ENCODE assay signal across 23 mouse cellular contexts in the genomic region with DNA sequence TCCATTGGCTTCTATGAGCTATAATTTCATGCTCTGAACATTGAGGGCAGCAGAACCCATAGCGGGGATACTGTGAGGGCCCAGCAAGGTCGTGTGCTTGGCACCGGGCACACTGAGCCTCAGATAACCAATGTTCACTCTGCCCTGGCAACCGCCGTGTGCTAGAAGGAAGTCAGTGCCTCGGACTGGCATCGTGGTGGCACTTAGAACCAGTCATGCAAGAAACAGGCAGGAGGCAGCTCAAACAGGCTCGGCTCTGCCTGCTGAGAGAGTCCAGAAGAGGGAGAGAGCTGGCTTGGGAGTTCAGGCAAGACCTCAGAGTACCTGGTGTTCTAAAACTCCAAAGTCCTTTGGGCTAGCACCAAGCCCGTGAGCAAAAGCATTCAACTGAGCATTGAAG. TPM values are rescaled to one million over a fixed set of nuclear protein-coding genes. Genes with fewer than 3 reads are reported as not detected.
A peak's percentile ranks its signal among the peaks of the same experiment; 100 is the strongest.
DNase-seq lines count a peak whose midpoint lies in the region; ATAC-seq and TF ChIP-seq lines count a peak whose summit lies in the region.
"Had no signal": no experiment of that assay in that cellular context is flagged by ENCODE, and none has a peak within 500 bp of the region (broad histone marks: within the 10 kb centered on the region; RNA-seq: fewer than 3 reads in every experiment).

No protein-coding gene starts in this region.

- no peaks in the 10 kb centered on the region for H3K4me1 ChIP-seq in kidney, postnatal 0 days (replicated peaks; ENCODE audit: insufficient read depth, low read length)
- H3K4me1 ChIP-seq in hindbrain, embryonic 11.5 days (replicated peaks; ENCODE audit: control insufficient read depth, insufficient read depth, low read length): no peaks in the 10 kb centered on the region
- H3K4me1 ChIP-seq: embryonic facial prominence, embryonic 10.5 days; forebrain, embryonic 12.5 days; limb, embryonic 13.5 days; liver, embryonic 13.5 days; neural tube, embryonic 12.5 days had no signal

- no peaks in the 10 kb centered on the region for H3K27me3 ChIP-seq in kidney, postnatal 0 days (ENCODE audit: insufficient read depth, low read length)
- no peaks in the 10 kb centered on the region for H3K27me3 ChIP-seq in hindbrain, embryonic 11.5 days (ENCODE audit: control insufficient read depth, insufficient read depth, low read length)
- H3K27me3 ChIP-seq: forebrain, embryonic 12.5 days; limb, embryonic 13.5 days; liver, embryonic 13.5 days; neural tube, embryonic 12.5 days had no signal

- no peaks in the 10 kb centered on the region for H3K36me3 ChIP-seq in kidney, postnatal 0 days (ENCODE audit: insufficient read depth, low read length)
- no peaks in the 10 kb centered on the region for H3K36me3 ChIP-seq in hindbrain, embryonic 11.5 days (ENCODE audit: control insufficient read depth, insufficient read depth, low read length)
- H3K36me3 ChIP-seq: embryonic facial prominence, embryonic 10.5 days; forebrain, embryonic 12.5 days; limb, embryonic 13.5 days; liver, embryonic 13.5 days had no signal

- ATAC-seq in kidney, postnatal 0 days (replicated peaks; ENCODE audit: low FRiP score, low read depth): peak; percentile 86
- no peak for ATAC-seq in erythroid progenitor cell, adult 5-6 weeks (replicated peaks; ENCODE audit: low FRiP score, poor library complexity, severe bottlenecking)
- ATAC-seq in hindbrain, embryonic 11.5 days (ENCODE audit: low FRiP score): no peak
- ATAC-seq: hindbrain, postnatal 0 days; intestine, postnatal 0 days had no signal

- H3K9ac ChIP-seq in kidney, postnatal 0 days (ENCODE audit: low read depth, low read length): no peak overlapping the region
- H3K9ac ChIP-seq in hindbrain, embryonic 11.5 days (ENCODE audit: low read depth, low read length): no peak overlapping the region
- H3K9ac ChIP-seq: forebrain, embryonic 12.5 days; limb, embryonic 13.5 days; liver, embryonic 13.5 days; lung, embryonic 14.5 days; neural tube, embryonic 12.5 days had no signal

- no peak overlapping the region for H3K4me3 ChIP-seq in kidney, postnatal 0 days (replicated peaks; ENCODE audit: low read depth, low read length)
- no peak overlapping the region for H3K4me3 ChIP-seq in hindbrain, embryonic 11.5 days (ENCODE audit: low read depth, low read length)
- H3K4me3 ChIP-seq: embryonic facial prominence, embryonic 10.5 days; forebrain, embryonic 12.5 days; limb, embryonic 13.5 days; liver, embryonic 13.5 days; neural tube, embryonic 12.5 days had no signal

- peak; percentile 87 for DNase-seq in heart, adult 11 months
- no peak for DNase-seq in heart, postnatal 4 days
- DNase-seq in urinary bladder, postnatal 14 days (ENCODE audit: low spot score): peak; percentile 7
- no peak for DNase-seq in urinary bladder, postnatal 25 days (ENCODE audit: low spot score)
- peak; percentile 44 for DNase-seq in kidney, postnatal 0 days (ENCODE audit: low spot score)
- no peak for DNase-seq in hindbrain, embryonic 11.5 days (ENCODE audit: low spot score)
- DNase-seq: adrenal gland, adult 2 months; gastrocnemius, postnatal 36 days; heart, postnatal 36 days; liver, embryonic 13.5 days; lung, embryonic 14.5 days; lung, postnatal 36 days; thymus, postnatal 25 days had no signal

- no peak overlapping the region for H3K4me2 ChIP-seq in kidney, postnatal 0 days (ENCODE audit: low read length)
- no peak overlapping the region for H3K4me2 ChIP-seq in hindbrain, embryonic 11.5 days (replicated peaks; ENCODE audit: low read depth, low read length)
- H3K4me2 ChIP-seq: forebrain, embryonic 12.5 days; limb, embryonic 13.5 days; liver, embryonic 13.5 days; lung, embryonic 14.5 days; midbrain, embryonic 11.5 days; neural tube, embryonic 12.5 days had no signal

- 0 out of 2 replicates have a peak overlapping the region, but pooled peaks have one; percentile 1 for H3K27ac ChIP-seq in kidney, postnatal 0 days
- no peak overlapping the region for H3K27ac ChIP-seq in hindbrain, embryonic 11.5 days (ENCODE audit: low read depth, low read length)
- H3K27ac ChIP-seq: embryonic facial prominence, embryonic 10.5 days; forebrain, embryonic 12.5 days; hindbrain, postnatal 0 days; limb, embryonic 13.5 days; liver, embryonic 13.5 days; neural tube, embryonic 12.5 days had no signal

- peak; percentile 38; the same call in 1 of the 2 replicates for TF ChIP-seq CTCF in kidney, postnatal 0 days (IDR thresholded peaks at IDR 0.05; ENCODE audit: low read depth)

- H3K9me3 ChIP-seq in kidney, postnatal 0 days (replicated peaks; ENCODE audit: low read length): no peaks in the 10 kb centered on the region
- no peaks in the 10 kb centered on the region for H3K9me3 ChIP-seq in hindbrain, embryonic 11.5 days (ENCODE audit: control insufficient read depth, low read length)
- H3K9me3 ChIP-seq: embryonic facial prominence, embryonic 10.5 days; limb, embryonic 13.5 days had no signal

- 55% methylated on average over 9 of the region's 9 CpGs for WGBS in kidney, postnatal 0 days
- 86% methylated on average over 9 of the region's 9 CpGs for WGBS in hindbrain, embryonic 11.5 days

RNA-seq across cellular contexts. Expression of gene Nos1, which starts 16.3 kb away (rescaled TPM):
- total RNA-seq in heart, postnatal 4 days (2021): under 1 TPM; 0.19 to 0.65 TPM
- 0.64 and 0.82 TPM in 2 replicates for polyA plus RNA-seq in kidney, postnatal 0 days (2015; fragmentation: Nextera tagmentation; extraction: Ambion mirVana)
- not detected in 2 replicates for total RNA-seq in erythroid progenitor cell, adult 5-6 weeks (2015; ENCODE audit: low replicate concordance)
- not detected in 2 replicates for total RNA-seq in erythroid progenitor cell, adult 5-6 weeks (2017; ENCODE audit: low replicate concordance)
- polyA plus RNA-seq in hindbrain, embryonic 11.5 days (2014; fragmentation: Nextera tagmentation; extraction: Ambion mirVana): 0.69 and 0.73 TPM in 2 replicates
- total RNA-seq: common myeloid progenitor, adult 5-6 weeks; monocyte, adult 5-6 weeks had no signal
- polyA plus RNA-seq: liver, embryonic 13.5 days had no signal

Comparison
In these comparisons a context has a peak if more than half of its experiments do, and no peak if none do; other contexts are left out.
1. DNase-seq: peak in heart, adult 11 months (single experiment), urinary bladder, postnatal 14 days (single experiment) and kidney, postnatal 0 days (single experiment); none in heart, postnatal 4 days (single experiment), urinary bladder, postnatal 25 days (single experiment) and hindbrain, embryonic 11.5 days (single experiment).